Mouse (Mus musculus) frontal cortex, postnatal 10 days (tissue): ENCODE data around the gene Gm4498.
"Not testable (repeated sequence)": the region's sequence is repeated elsewhere in the genome, so short reads cannot be mapped to it uniquely, and the experiment has no call there.

ENCODE experiments used
- DNase-seq, 2 experiments: peaks; one replicate each; pipeline ENCODE4 v3.0.0; 2022; ENCODE audit warnings: low spot score in 2 of 2, mixed read lengths in 1 of 2

The Gm4498 gene

GRCm38 (mm10) chr7:20233728-20234127 is at the start of gene Gm4498:
Gm4498 (minus strand) TSS chr7:20233828.
- DNase-seq: not testable (repeated sequence)

- DNase-seq: not testable (repeated sequence)
Measured at GRCm38 (mm10) chr7:20262734-20263133, 29.1 kb upstream of the Gm4498 start, which contains the start of gene Gm5890. Gm5890 (minus strand) TSS chr7:20262834.

GRCm38 (mm10) chr7:20205507-20205906 is 28.1 kb downstream of the Gm4498 start, which contains the start of gene Gm6164:
Gm6164 (minus strand) TSS chr7:20205607.
- not testable (repeated sequence) for DNase-seq

- not testable (repeated sequence) for DNase-seq
Measured at GRCm38 (mm10) chr7:20193410-20193809, 40.2 kb downstream of the Gm4498 start, which contains the start of gene Vmn1r95. Vmn1r95 (plus strand) TSS chr7:20193710.
